Mouse (Mus musculus) MEL (cell line): ENCODE data around the gene Klhl25. TPM values are rescaled to one million over a fixed set of nuclear protein-coding genes. Genes with fewer than 3 reads are reported as not detected.
A peak's percentile ranks its signal among the peaks of the same experiment; 100 is the strongest.

Experiments used
- DNase-seq: peaks from one replicate; pipeline ENCODE4 v3.0.0; 2011; ENCODE audit warnings: low read depth, low spot score
- H3K27ac ChIP-seq: 2 replicates; pipeline ENCODE4 v1.5.1; 2012; ENCODE audit warnings: low read depth, mild to moderate bottlenecking, control low read depth, low read length, moderate library complexity; ENCODE audit not compliant: control insufficient read depth
- H3K27me3 ChIP-seq, 2 experiments: fragments of 150-350 bp in 1 of 2; sonication (generic) in 1 of 2; 2 replicates each; pipeline ENCODE4 v1.6.1; 2012; ENCODE audit warnings: low read length in 2 of 2, mild to moderate bottlenecking in 2 of 2, improper control_type of control experiment in 1 of 2, moderate library complexity in 1 of 2; ENCODE audit not compliant: insufficient read depth in 2 of 2, control insufficient read depth in 1 of 2
- H3K36me3 ChIP-seq, 2 experiments: 2 replicates each; pipeline ENCODE4 v1.6.1; 2012 to 2014; ENCODE audit warnings: low read length in 2 of 2, improper control_type of control experiment in 1 of 2, inconsistent platforms in 1 of 2, mild to moderate bottlenecking in 1 of 2; ENCODE audit not compliant: insufficient read depth in 2 of 2, control insufficient read depth in 1 of 2
- H3K4me1 ChIP-seq, 2 experiments: fragments of 150-350 bp in 1 of 2; sonication (generic) in 1 of 2; 2 replicates each; pipeline ENCODE4 v1.6.1; 2012; ENCODE audit warnings: low read length in 2 of 2, improper control_type of control experiment in 1 of 2, mild to moderate bottlenecking in 1 of 2; ENCODE audit not compliant: insufficient read depth in 2 of 2, control insufficient read depth in 1 of 2
- H3K4me3 ChIP-seq, 2 experiments: fragments of 150-350 bp in 1 of 2; sonication (generic) in 1 of 2; 2 replicates each; pipeline ENCODE4 v1.5.1; 2012; ENCODE audit warnings: low read depth in 2 of 2, low read length in 2 of 2, mild to moderate bottlenecking in 2 of 2, moderate library complexity in 2 of 2, control low read depth in 1 of 2, improper control_type of control experiment in 1 of 2; ENCODE audit not compliant: control insufficient read depth in 1 of 2, insufficient read depth in 1 of 2
- H3K79me2 ChIP-seq: 2 replicates; pipeline ENCODE4 v1.6.1; 2012; ENCODE audit warnings: mild to moderate bottlenecking, low read length, moderate library complexity; ENCODE audit not compliant: control insufficient read depth, poor library complexity, insufficient read depth
- H3K9ac ChIP-seq: 2 replicates; pipeline ENCODE4 v1.6.1; 2012; ENCODE audit warnings: low read depth, mild to moderate bottlenecking, control low read depth, low read length, moderate library complexity; ENCODE audit not compliant: control insufficient read depth, poor library complexity, severe bottlenecking
- H3K9me3 ChIP-seq: fragments of 150-350 bp; sonication (generic); replicated peaks from 2 replicates; pipeline ENCODE4 v1.6.1; 2012; ENCODE audit warnings: mild to moderate bottlenecking, low read length, improper control_type of control experiment, moderate library complexity; ENCODE audit not compliant: insufficient read depth
- CTCF ChIP-seq, 3 experiments: IDR thresholded peaks in 2 of 3; conservative IDR thresholded peaks in 1 of 3; 2 replicates each; pipeline ENCODE4 v1.5.1; 2011 to 2012; ENCODE audit warnings: low read length in 3 of 3, low read depth in 2 of 3, mild to moderate bottlenecking in 2 of 3, improper control_type of control experiment in 1 of 3, inconsistent platforms in 1 of 3, mixed read lengths in 1 of 3, moderate library complexity in 1 of 3; ENCODE audit not compliant: control insufficient read depth in 1 of 3, insufficient read depth in 1 of 3, poor library complexity in 1 of 3, severe bottlenecking in 1 of 3
- E2F4 ChIP-seq: IDR thresholded peaks from 2 replicates; pipeline ENCODE4 v1.6.1; 2011; ENCODE audit warnings: low read depth, low read length, improper control_type of control experiment, borderline replicate concordance
- ELF1 ChIP-seq: IDR thresholded peaks from 2 replicates; pipeline ENCODE4 v1.6.1; 2014; ENCODE audit warnings: low read depth, mild to moderate bottlenecking, inconsistent platforms, low read length, improper control_type of control experiment, moderate library complexity
- GABPA ChIP-seq: IDR thresholded peaks from 2 replicates; pipeline ENCODE4 v1.6.1; 2012; ENCODE audit warnings: low read depth, mild to moderate bottlenecking, inconsistent platforms, low read length, improper control_type of control experiment, moderate library complexity
- HCFC1 ChIP-seq: IDR thresholded peaks from 2 replicates; pipeline ENCODE4 v1.6.1; 2012; ENCODE audit warnings: low read depth, mild to moderate bottlenecking, inconsistent platforms, low read length, improper control_type of control experiment, moderate library complexity
- KAT2A ChIP-seq: conservative IDR thresholded peaks from 2 replicates; pipeline ENCODE4 v1.6.1; 2012; ENCODE audit warnings: low read depth, low read length, improper control_type of control experiment, inconsistent platforms
- MAFK ChIP-seq: IDR thresholded peaks from 2 replicates; pipeline ENCODE4 v1.6.1; 2011; ENCODE audit warnings: low read depth, mild to moderate bottlenecking, low read length, improper control_type of control experiment, borderline replicate concordance
- MAX ChIP-seq: IDR thresholded peaks from 2 replicates; pipeline ENCODE4 v1.6.1; 2011; ENCODE audit warnings: low read length, improper control_type of control experiment
- MAZ ChIP-seq: IDR thresholded peaks from 2 replicates; pipeline ENCODE4 v1.6.1; 2012; ENCODE audit warnings: low read depth, mild to moderate bottlenecking, inconsistent platforms, low read length, improper control_type of control experiment
- MEF2A ChIP-seq: IDR thresholded peaks from 2 replicates; pipeline ENCODE4 v1.6.1; 2014; ENCODE audit warnings: low read depth, mild to moderate bottlenecking, inconsistent platforms, low read length, improper control_type of control experiment; ENCODE audit not compliant: poor library complexity, insufficient replicate concordance, severe bottlenecking; ENCODE audit errors: extremely low read depth
- MYB ChIP-seq: IDR thresholded peaks from 2 replicates; pipeline ENCODE4 v1.6.1; 2011; ENCODE audit warnings: mild to moderate bottlenecking, low read depth, low read length, improper control_type of control experiment
- NELFE ChIP-seq: IDR thresholded peaks from 2 replicates; pipeline ENCODE4 v1.6.1; 2011; ENCODE audit warnings: low read depth, low read length, improper control_type of control experiment
- NRF1 ChIP-seq: IDR thresholded peaks from 2 replicates; pipeline ENCODE4 v1.6.1; 2014; ENCODE audit warnings: low read depth, mild to moderate bottlenecking, inconsistent platforms, low read length, improper control_type of control experiment, moderate library complexity; ENCODE audit not compliant: poor library complexity, insufficient read depth, severe bottlenecking
- POLR2A ChIP-seq, 2 experiments: IDR thresholded peaks; 2 replicates each; pipeline ENCODE4 v1.6.1; 2011 to 2012; ENCODE audit warnings: low read length in 2 of 2, mild to moderate bottlenecking in 2 of 2, control low read depth in 1 of 2, improper control_type of control experiment in 1 of 2, low read depth in 1 of 2, moderate library complexity in 1 of 2; ENCODE audit not compliant: control insufficient read depth in 1 of 2, insufficient read depth in 1 of 2, poor library complexity in 1 of 2
- POLR2AphosphoS2 ChIP-seq: IDR thresholded peaks from 2 replicates; pipeline ENCODE4 v1.6.1; 2011; ENCODE audit warnings: low read length, improper control_type of control experiment
- POLR2AphosphoS5 ChIP-seq: IDR thresholded peaks from 2 replicates; pipeline ENCODE4 v1.6.1; 2012; ENCODE audit warnings: low read depth, borderline replicate concordance, mild to moderate bottlenecking, inconsistent platforms, low read length, moderate library complexity, mixed read lengths
- RAD21 ChIP-seq: IDR thresholded peaks from 2 replicates; pipeline ENCODE4 v1.6.1; 2011; ENCODE audit warnings: mild to moderate bottlenecking, low read depth, low read length, improper control_type of control experiment
- RCOR1 ChIP-seq: IDR thresholded peaks from 2 replicates; pipeline ENCODE4 v1.6.1; 2012; ENCODE audit warnings: low read depth, mild to moderate bottlenecking, inconsistent platforms, low read length, improper control_type of control experiment
- SMC3 ChIP-seq: IDR thresholded peaks from 2 replicates; pipeline ENCODE4 v1.6.1; 2011; ENCODE audit warnings: low read depth, low read length, improper control_type of control experiment
- TAL1 ChIP-seq: IDR thresholded peaks from 2 replicates; pipeline ENCODE4 v1.6.1; 2012; ENCODE audit warnings: mild to moderate bottlenecking, inconsistent platforms, low read length, moderate library complexity, mixed read lengths
- TBP ChIP-seq: IDR thresholded peaks from 2 replicates; pipeline ENCODE4 v1.8.0; 2011; ENCODE audit warnings: low read depth, low read length, improper control_type of control experiment
- TCF12 ChIP-seq: IDR thresholded peaks from 2 replicates; pipeline ENCODE4 v1.6.1; 2014; ENCODE audit warnings: low read depth, mild to moderate bottlenecking, inconsistent platforms, low read length, improper control_type of control experiment, moderate library complexity
- ZNF384 ChIP-seq: IDR thresholded peaks from 2 replicates; pipeline ENCODE4 v1.6.1; 2012; ENCODE audit warnings: low read depth, mild to moderate bottlenecking, inconsistent platforms, low read length, improper control_type of control experiment
- polyA plus RNA-seq, 2 experiments: library from polyadenylated mRNA; stranded (reverse) in 1 of 2; unstranded in 1 of 2; fragments of >175 nt in 1 of 2; fragments of >200 nt in 1 of 2; gene quantifications; 2 replicates each; pipeline versions ENCODE4 v1.2.1 to v1.2.4; 2012; ENCODE audit warnings: low replicate concordance in 2 of 2, low read depth in 1 of 2; ENCODE audit not compliant: insufficient read length in 2 of 2, insufficient read depth in 1 of 2, missing spikeins in 1 of 2
- total RNA-seq: library from RNA; depleted of rRNA; stranded (reverse); fragments of 300-350 nt; gene quantifications from 2 replicates; pipeline ENCODE4 v1.2.3, GENCODE M21; 2012

Gene Klhl25
- total and polyA plus RNA-seq, 3 experiments = 7.4 to 11.4 TPM; not detected in 1

- Histone ChIP-seq H3K4me1 (no peaks in the 10 kb centered on the region), H3K9ac (no peak overlapping the region), H3K79me2 (no peaks in the 10 kb centered on the region), H3K27me3 (no peaks in the 10 kb centered on the region), H3K27ac (no peak overlapping the region), H3K36me3 (no peaks in the 10 kb centered on the region), H3K4me3 (no peak overlapping the region), H3K9me3 (no peaks in the 10 kb centered on the region)
- DNase-seq = no peak
- TF ChIP-seq MYB (no peak), RCOR1 (no peak), POLR2A (IDR thresholded peaks at IDR 0.05; ENCODE audit: control insufficient read depth in 1 of 2, insufficient read depth in 1 of 2, low read depth in 1 of 2, low read length in 2 of 2, poor library complexity in 1 of 2) (no peak), RAD21 (no peak), POLR2AphosphoS2 (no peak), ZNF384 (no peak), KAT2A (no peak), POLR2AphosphoS5 (no peak), MAFK (no peak), SMC3 (no peak), NELFE (no peak), TAL1 (no peak), NRF1 (no peak), MAX (no peak), GABPA (no peak), MAZ (no peak), TBP (no peak), HCFC1 (no peak), TCF12 (no peak), MEF2A (no peak)
These were observed 41.4 kb upstream of the Klhl25 start for GRCm38 (mm10) chr7:75806711-75807110.

GRCm38 (mm10) chr7:75807460-75808304 lies 40.4 kb upstream of the Klhl25 start:
- Histone ChIP-seq H3K9me3 (no peaks in the 10 kb centered on the region), H3K79me2 (no peaks in the 10 kb centered on the region), H3K27me3 (no peaks in the 10 kb centered on the region), H3K4me1 (no peaks in the 10 kb centered on the region), H3K36me3 (no peaks in the 10 kb centered on the region), H3K27ac (no peak overlapping the region), H3K9ac (no peak overlapping the region), H3K4me3 (no peak overlapping the region)
- no peak for TF ChIP-seq MAX
- TF ChIP-seq NELFE = no peak
- no peak for TF ChIP-seq ELF1
- TF ChIP-seq RAD21 = no peak
- no peak for TF ChIP-seq E2F4
- peak; percentile 3 to 22 (median 20); a peak in 1 of 6 replicates for TF ChIP-seq CTCF (IDR thresholded peaks at IDR 0.05 in 2 of 3, conservative IDR thresholded peaks at IDR 0.05 in 1 of 3; ENCODE audit: control insufficient read depth in 1 of 3, insufficient read depth in 1 of 3, low read depth in 2 of 3, low read length in 3 of 3, poor library complexity in 1 of 3, severe bottlenecking in 1 of 3)
- TF ChIP-seq POLR2AphosphoS2 = no peak
- DNase-seq = no peak
